Mouse (Mus musculus): Measurements from ENCODE around the gene Pdhb.
A peak's percentile ranks its signal among the peaks of the same experiment; 100 is the strongest.
"Not testable (repeated sequence)": the region's sequence is repeated elsewhere in the genome, so short reads cannot be mapped to it uniquely, and the experiment has no call there.

Pdhb gene

DNA sequence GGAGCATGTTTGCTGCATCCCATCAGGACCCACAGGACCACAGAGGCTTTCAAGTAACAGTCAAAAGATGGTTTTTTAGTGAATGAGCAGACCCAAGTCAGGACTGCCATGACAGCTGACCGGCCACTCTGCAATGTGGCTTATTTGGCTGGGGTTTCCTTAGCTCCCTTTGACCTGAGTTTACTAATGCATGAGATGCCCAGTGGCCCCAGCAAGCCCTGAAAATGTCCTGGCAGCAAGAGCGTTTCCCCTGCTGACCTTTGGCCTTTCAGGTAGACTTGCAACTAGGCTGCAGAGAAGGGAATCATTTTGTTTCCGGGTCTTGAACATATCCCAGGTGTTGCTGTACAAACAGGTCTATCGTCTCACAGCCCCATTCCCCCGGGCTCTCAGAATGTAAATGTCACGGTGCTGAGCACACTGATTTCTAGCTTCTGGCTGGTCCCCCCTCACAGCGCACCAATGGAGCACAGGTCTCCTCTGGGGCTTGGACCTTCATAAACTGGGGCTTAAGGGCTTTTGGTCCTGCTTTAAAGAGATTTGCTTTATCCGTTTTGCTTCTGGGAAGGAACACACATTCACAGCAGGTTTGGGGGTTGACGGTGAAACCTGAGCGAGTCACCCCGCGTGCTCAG lies 18.6 kb upstream of the Pdhb start:
- no peak for DNase-seq (ENCODE audit: low read depth, low spot score)

GRCm38 (mm10) chr14:8190556-8190955 lies 17.7 kb upstream of the Pdhb start:
- no peak for DNase-seq (ENCODE audit: low read depth, low spot score)

DNA sequence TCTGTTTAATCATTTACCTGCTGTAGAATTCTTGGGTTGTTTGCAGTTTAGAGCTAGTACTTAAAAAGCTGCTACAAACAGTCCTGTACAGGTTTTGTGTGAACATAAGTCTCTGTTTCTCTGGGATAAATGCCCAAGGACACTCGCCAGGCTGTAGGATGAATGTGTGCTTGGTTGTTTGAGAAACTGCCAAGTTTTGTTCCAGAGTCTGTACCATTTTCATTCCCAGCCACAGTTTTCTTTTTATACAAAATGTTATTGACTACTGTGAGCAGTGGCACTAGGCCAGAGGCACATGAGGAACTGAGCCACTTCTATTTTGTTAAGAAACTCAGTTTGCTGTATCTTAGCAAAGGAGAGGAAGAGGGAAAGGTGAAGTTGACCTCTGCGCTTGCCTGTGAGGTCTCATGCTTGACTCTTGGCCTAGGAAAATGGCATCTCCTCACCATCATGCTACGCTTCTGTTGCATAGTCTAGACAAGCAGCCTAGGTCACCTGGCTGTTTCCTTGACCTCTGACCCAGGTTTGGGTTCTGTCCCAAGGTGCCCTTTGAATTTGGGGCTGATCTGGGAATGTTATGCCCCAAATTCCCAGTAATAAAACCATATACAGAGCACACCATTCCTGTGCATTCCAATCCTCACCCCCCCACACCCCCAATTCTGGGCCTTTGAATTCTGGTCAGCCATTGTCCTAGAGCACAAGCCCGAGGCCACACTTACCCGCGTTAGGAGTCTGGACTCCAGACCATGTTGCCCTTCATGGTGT lies 13.6 kb upstream of the Pdhb start:
- no peak for DNase-seq (ENCODE audit: low read depth, low spot score)

DNA sequence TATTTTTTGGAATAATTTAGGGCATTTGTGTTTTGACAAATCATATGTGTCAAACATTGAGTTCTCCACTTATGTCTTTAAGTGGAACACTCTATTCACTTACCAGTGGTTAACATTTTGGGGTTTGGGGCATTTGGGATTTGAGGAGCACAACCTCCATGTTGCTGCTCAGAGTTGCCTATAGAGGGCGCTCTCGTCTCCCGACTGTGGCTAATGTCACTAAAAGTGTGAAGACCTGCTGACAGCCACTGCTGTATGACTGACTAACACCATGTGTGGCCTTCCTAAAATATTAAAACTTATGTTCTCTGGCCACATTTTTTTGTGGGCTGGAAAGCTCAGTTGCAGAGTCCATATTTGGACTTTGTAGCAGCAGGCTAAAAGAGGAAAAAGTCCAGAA lies 10.5 kb upstream of the Pdhb start:
- DNase-seq (ENCODE audit: low read depth, low spot score) = peak; percentile 39

GRCm38 (mm10) chr14:8180371-8181035 lies 7.7 kb upstream of the Pdhb start:
- no peak for DNase-seq (ENCODE audit: low read depth, low spot score)

DNA sequence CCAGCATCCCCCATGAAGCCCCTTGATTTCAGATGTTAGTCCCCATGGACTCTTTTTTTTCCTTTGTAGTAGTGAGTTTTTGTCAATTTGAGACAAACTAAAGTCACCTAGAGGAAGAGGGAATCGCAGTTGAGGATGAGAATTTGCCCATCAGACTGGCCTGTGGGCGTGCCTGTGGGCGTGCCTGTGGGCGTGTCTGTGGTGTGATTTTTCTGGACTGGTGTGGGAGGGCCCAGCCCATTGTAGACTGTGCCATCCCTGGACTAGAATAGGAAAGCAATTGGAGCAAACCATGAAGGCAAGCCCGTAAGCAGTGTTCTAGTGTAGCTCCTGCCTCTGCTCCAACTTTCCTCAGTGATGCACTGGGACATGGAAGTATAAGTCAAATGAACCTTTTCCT lies 3.4 kb upstream of the Pdhb start:
- peak; percentile 86 for DNase-seq (ENCODE audit: low read depth, low spot score)

- DNase-seq (ENCODE audit: low read depth, low spot score) = peak; percentile 72
Observed at GRCm38 (mm10) chr14:8174634-8175033, 1.8 kb upstream of the Pdhb start.

DNA sequence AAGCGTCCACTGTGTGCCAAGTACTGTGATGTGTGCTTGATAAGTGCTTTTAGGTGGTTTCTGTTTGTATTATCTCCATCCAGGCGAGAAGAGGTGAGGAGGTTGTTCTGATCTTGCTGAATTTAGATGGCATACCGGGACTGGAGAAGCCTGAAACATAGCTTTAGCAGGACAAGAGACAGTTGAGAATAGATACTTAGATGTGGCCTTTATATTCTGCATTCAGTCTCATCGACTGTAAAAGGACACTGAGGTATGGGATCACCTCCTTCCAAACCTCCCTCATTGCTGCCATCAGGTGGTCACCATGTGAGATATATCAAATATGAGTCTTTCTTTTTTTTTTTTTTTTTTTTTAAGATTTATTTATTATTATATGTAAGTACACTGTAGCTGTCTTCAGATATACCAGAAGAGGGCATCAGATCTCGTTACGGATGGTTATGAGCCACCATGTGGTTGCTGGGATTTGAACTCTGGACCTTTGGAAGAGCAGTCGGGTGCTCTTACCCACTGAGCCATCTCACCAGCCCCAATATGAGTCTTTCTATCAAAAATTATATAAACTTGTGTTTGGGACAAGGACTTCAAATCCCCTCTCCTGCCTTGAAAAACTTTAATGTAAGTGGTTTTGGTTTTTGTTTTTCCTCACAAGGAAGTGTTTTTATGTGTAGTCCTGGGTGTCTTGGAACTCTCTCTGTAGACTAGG lies 871 bp upstream of the Pdhb start:
- DNase-seq (ENCODE audit: low read depth, low spot score) = not testable (repeated sequence)

- DNase-seq (ENCODE audit: low read depth, low spot score) = no peak
Observed at GRCm38 (mm10) chr14:8164463-8164862, 8.4 kb downstream of the Pdhb start.

- peak; percentile 41 for DNase-seq (ENCODE audit: low read depth, low spot score)
Observed at GRCm38 (mm10) chr14:8161777-8162176, 11.0 kb downstream of the Pdhb start.

GRCm38 (mm10) chr14:8159141-8159540 lies 13.7 kb downstream of the Pdhb start:
- DNase-seq (ENCODE audit: low read depth, low spot score) = no peak

GRCm38 (mm10) chr14:8158721-8159120 lies 14.1 kb downstream of the Pdhb start:
- no peak for DNase-seq (ENCODE audit: low read depth, low spot score)

DNA sequence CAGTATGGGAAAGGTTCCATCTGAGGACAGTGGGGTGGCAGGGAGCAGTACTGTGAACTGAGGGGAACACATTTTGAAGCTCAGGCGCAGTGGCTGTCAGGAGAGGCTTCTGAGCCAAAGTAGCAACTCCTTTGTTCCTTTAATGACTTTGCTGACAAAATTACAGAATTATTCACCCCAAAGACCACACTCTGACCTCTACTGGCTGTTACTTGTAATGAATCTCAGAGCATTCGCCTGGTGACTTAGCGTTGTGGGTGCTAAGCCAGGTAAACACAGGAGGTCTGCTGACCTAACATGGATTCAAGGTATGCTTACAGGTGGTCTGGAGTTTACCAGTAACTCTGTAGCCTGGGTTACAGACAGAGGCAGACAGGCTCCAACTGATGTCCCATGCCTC lies 15.9 kb downstream of the Pdhb start:
- DNase-seq (ENCODE audit: low read depth, low spot score) = peak; percentile 41

- no peak for DNase-seq (ENCODE audit: low read depth, low spot score)
Observed at GRCm38 (mm10) chr14:8154072-8154471, 18.8 kb downstream of the Pdhb start.

DNA sequence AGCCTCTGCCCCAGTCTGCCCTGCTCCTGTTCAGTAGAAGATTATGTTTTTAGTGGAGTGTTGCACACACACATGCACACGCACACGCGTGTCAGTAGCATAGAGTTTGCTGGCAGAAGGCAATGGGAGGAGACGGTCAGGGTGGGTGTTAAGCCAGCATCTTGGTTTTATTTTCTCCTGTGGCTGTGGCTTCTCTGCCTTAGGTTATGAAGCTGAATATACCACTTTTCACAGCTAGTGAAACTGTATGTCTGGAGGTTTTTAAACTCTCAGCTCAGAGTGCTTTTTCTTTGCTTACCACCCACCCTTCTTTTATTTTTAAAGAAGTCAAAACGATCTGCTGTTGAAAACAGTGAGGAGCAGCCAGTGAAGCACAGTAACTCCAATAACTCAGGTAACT lies 21.1 kb downstream of the Pdhb start:
- no peak for DNase-seq (ENCODE audit: low read depth, low spot score)

- DNase-seq (ENCODE audit: low read depth, low spot score) = peak; percentile 44
Observed at GRCm38 (mm10) chr14:8148842-8149241, 24.0 kb downstream of the Pdhb start.

DNA sequence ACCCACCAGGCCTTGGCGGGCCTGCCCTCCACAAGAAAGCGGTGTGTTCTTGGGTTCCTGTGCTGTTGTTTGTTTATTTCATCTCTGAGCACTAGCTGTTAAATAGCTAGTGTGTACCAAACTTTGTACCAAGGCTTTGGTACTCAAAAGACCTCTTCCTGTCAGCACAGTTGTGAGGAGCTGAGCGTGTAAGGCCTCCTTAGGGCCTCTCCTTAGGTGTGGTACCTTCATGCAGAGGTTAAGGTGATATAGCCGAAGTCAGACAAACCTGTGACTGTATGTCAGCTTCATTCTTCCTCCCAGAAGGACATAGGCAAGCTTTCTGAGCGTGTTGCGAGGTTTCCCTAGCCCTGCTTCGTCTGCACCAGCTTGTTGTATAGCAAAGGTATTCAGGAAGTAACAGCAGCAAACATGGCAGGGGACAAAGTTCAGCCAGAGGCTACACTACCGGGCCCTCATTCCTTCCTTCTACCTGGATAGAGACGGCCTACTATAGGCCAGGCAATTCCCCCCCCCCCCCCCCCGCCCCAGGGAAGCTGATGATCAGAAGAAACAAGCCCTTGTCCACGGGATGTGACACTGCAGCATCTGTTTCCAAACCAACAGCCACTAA lies 26.1 kb downstream of the Pdhb start:
- no peak for DNase-seq (ENCODE audit: low read depth, low spot score)

DNA sequence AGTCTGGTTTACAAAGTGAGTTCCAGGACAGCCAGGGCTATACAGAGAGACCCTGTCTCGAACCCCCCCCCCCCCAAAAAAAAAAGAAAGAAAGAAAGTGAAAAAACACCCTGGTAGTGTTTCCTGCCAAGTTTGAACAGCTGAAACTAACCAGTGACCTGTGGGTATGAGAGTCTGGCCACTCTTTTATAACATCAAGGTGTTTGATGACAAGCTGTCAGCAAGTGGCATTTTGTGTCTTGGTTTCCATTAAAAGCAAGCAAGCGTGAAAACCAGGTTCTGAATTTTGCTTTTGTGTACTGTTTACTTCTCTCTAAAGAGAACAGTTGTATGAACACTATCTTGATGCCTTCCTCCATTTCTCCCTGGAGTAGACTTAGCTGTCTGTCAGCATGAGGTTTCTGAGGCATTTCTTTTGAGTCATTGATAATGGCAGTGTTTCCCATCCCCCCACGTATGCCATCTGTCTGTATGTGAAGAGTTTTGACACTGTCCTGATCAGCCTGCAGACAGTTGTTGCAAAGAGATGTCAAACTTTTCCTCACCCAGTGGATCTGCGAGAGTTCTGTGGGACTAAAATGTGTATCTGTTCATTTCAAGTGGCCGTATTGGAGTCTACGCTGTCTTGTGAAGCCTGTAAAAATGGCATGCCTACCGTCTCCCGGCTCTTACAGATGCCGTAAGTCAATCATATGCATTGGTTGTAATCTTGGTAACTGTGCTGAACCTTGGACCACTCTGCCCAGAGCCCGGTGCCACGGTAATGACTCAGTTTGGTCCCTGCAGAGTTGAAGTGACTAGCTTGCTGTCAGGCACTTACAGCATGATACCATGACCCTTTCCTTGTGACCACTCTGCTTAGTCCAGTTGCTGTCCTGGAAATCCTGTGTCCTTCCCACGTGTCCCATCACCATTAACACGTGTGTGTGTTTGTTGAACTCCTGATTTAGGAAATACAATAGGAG lies 26.9 kb downstream of the Pdhb start:
- DNase-seq (ENCODE audit: low read depth, low spot score) = no peak

GRCm38 (mm10) chr14:8141131-8141530 lies 31.7 kb downstream of the Pdhb start:
- no peak for DNase-seq (ENCODE audit: low read depth, low spot score)

Measured in ZHBTc4 (cell line).